Mouse (Mus musculus): ENCODE data around the gene Socs1. TPM values are rescaled to one million over a fixed set of nuclear protein-coding genes. Genes with fewer than 3 reads are reported as not detected.

Gene Socs1
- polyA plus RNA-seq (2015; fragmentation: Nextera tagmentation; extraction: Ambion mirVana), result 146 and 184 TPM in 2 replicates

- DNase-seq (ENCODE audit: low spot score), result peak; percentile 98
These were observed at the start of gene Socs1 for GRCm38 (mm10) chr16:10785371-10786231. TSS of gene Socs1 (minus strand) at chr16:10785536.

GRCm38 (mm10) chr16:10834542-10834910 lies 49.2 kb upstream of the Socs1 start:
- DNase-seq (ENCODE audit: low spot score), result no peak

- peak; percentile 53 for DNase-seq (ENCODE audit: low spot score)
These were observed 43.1 kb upstream of the Socs1 start for GRCm38 (mm10) chr16:10828461-10828805.

GRCm38 (mm10) chr16:10827766-10828460 lies 42.6 kb upstream of the Socs1 start:
- DNase-seq (ENCODE audit: low spot score), result peak; percentile 73

GRCm38 (mm10) chr16:10827269-10827668 lies 41.9 kb upstream of the Socs1 start:
- peak; percentile 86 for DNase-seq (ENCODE audit: low spot score)

- no peak for DNase-seq (ENCODE audit: low spot score)
These were observed 40.5 kb upstream of the Socs1 start for GRCm38 (mm10) chr16:10825840-10826239.

GRCm38 (mm10) chr16:10824536-10824935 lies 39.2 kb upstream of the Socs1 start:
- no peak for DNase-seq (ENCODE audit: low spot score)

GRCm38 (mm10) chr16:10821387-10821786 lies 36.1 kb upstream of the Socs1 start:
- DNase-seq (ENCODE audit: low spot score), result no peak

GRCm38 (mm10) chr16:10819966-10820365 lies 34.6 kb upstream of the Socs1 start:
- no peak for DNase-seq (ENCODE audit: low spot score)

- no peak for DNase-seq (ENCODE audit: low spot score)
These were observed 33.3 kb upstream of the Socs1 start for GRCm38 (mm10) chr16:10818579-10819135.

- peak; percentile 65 for DNase-seq (ENCODE audit: low spot score)
These were observed 29.5 kb upstream of the Socs1 start for GRCm38 (mm10) chr16:10814864-10815263.

GRCm38 (mm10) chr16:10813726-10814125 lies 28.4 kb upstream of the Socs1 start:
- DNase-seq (ENCODE audit: low spot score), result peak; percentile 58

GRCm38 (mm10) chr16:10812865-10813371 lies 27.6 kb upstream of the Socs1 start, which contains the start of gene Gm11172:
TSS of gene Gm11172 (plus strand) at chr16:10812915.
- DNase-seq (ENCODE audit: low spot score), result peak; percentile 56

GRCm38 (mm10) chr16:10810376-10810775 lies 25.0 kb upstream of the Socs1 start:
- no peak for DNase-seq (ENCODE audit: low spot score)

GRCm38 (mm10) chr16:10805789-10806527 lies 20.6 kb upstream of the Socs1 start, which contains the start of gene Prm1:
TSS of gene Prm1 (minus strand) at chr16:10805839.
- peak; percentile 87 for DNase-seq (ENCODE audit: low spot score)

GRCm38 (mm10) chr16:10802420-10802819 lies 17.1 kb upstream of the Socs1 start:
- DNase-seq (ENCODE audit: low spot score), result peak; percentile 18

GRCm38 (mm10) chr16:10796034-10796433 lies 10.7 kb upstream of the Socs1 start, which contains the start of gene Prm2:
TSS of gene Prm2 (minus strand) at chr16:10796134.
- no peak for DNase-seq (ENCODE audit: low spot score)

- no peak for DNase-seq (ENCODE audit: low spot score)
These were observed 5.4 kb upstream of the Socs1 start, which contains the start of gene Prm3 for GRCm38 (mm10) chr16:10790702-10791101. TSS of gene Prm3 (minus strand) at chr16:10790914.

- peak; percentile 40 for DNase-seq (ENCODE audit: low spot score)
These were observed 3.5 kb upstream of the Socs1 start for GRCm38 (mm10) chr16:10788866-10789265.

GRCm38 (mm10) chr16:10788271-10788670 lies 2.9 kb upstream of the Socs1 start, which contains the start of gene Tnp2:
TSS of gene Tnp2 (minus strand) at chr16:10788660.
- DNase-seq (ENCODE audit: low spot score), result peak; percentile 42

GRCm38 (mm10) chr16:10787548-10788058 lies 2.3 kb upstream of the Socs1 start:
- DNase-seq (ENCODE audit: low spot score), result peak; percentile 10
